Mouse (Mus musculus) left cerebral cortex, postnatal 14 days (tissue): ENCODE data around the gene Pla2g16. TPM values are rescaled to one million over a fixed set of nuclear protein-coding genes. Genes with fewer than 3 reads are reported as not detected.

ENCODE experiments used
- DNase-seq, 2 experiments: peaks; one replicate each; pipeline ENCODE4 v3.0.0; 2021 to 2022; ENCODE audit warnings: low spot score in 2 of 2, mixed read lengths in 1 of 2
- intact Hi-C: fragments of 180-260 bp; cut with DNase I; formaldehyde crosslinking; loops from one replicate; pipeline ENCODE4 v1.15.1; 2025
- long read RNA-seq, 2 experiments: library from polyadenylated mRNA; stranded (forward); transcript quantifications; one replicate each; pipeline ENCODE4 v2.0.0; 2021
- total RNA-seq, 2 experiments: library from RNA; stranded (reverse); gene quantifications; 2 replicates each; pipeline ENCODE4 v1.2.3; 2021

Gene Pla2g16
- total RNA-seq, result 10 to 100 TPM; 14.1 TPM
- long read RNA-seq, experiment 1, transcript Pla2g16-203 (5 exons, 1,901 nt), result major isoform, 6 of 8 reads
- long read RNA-seq, experiment 1, partial matches to known transcripts, result 0 of 8 reads
- long read RNA-seq, experiment 1, other reads (novel, unspliced or antisense), result 0 of 8 reads
- long read RNA-seq, experiment 2, partial matches to known transcripts, result 2 of 9 reads
- long read RNA-seq, experiment 2, other reads (novel, unspliced or antisense), result 1 of 9 reads

- peak in 1 of 2 experiments; percentile 22 for DNase-seq
- intact Hi-C loops, result no loop called here
Observed at GRCm38 (mm10) chr19:7557328-7557822, at the start of gene Pla2g16. Pla2g16 (plus strand) TSS chr19:7557459.

GRCm38 (mm10) chr19:7508026-7508425 lies 49.2 kb upstream of the Pla2g16 start:
- no peak for DNase-seq

GRCm38 (mm10) chr19:7516437-7516836 lies 40.8 kb upstream of the Pla2g16 start:
- DNase-seq, result no peak
- intact Hi-C loops, result no loop called here

More at GRCm38 (mm10) chr19:7508026-7508425, 49.2 kb upstream of the Pla2g16 start:
- intact Hi-C loops, result no loop called here

- intact Hi-C loops, result no loop called here
- DNase-seq, result no peak
Observed at GRCm38 (mm10) chr19:7521619-7522018, 35.6 kb upstream of the Pla2g16 start.

- intact Hi-C loops, result no loop called here
- DNase-seq, result no peak
Observed at GRCm38 (mm10) chr19:7522856-7523255, 34.4 kb upstream of the Pla2g16 start.

GRCm38 (mm10) chr19:7523292-7523691 lies 34.0 kb upstream of the Pla2g16 start:
- DNase-seq, result no peak
- intact Hi-C loops, result no loop called here

- no peak for DNase-seq
- intact Hi-C loops, result no loop called here
Observed at GRCm38 (mm10) chr19:7523781-7524180, 33.5 kb upstream of the Pla2g16 start.

GRCm38 (mm10) chr19:7524879-7525278 lies 32.4 kb upstream of the Pla2g16 start:
- intact Hi-C loops, result no loop called here
- no peak for DNase-seq

GRCm38 (mm10) chr19:7528639-7529428 lies 28.4 kb upstream of the Pla2g16 start:
- peak; percentile 64 to 69 for DNase-seq
- intact Hi-C loops, result loop anchor here (1.0 kb wide), 1 partner anchor 66 kb away; no protein-coding TSS in a partner anchor

- DNase-seq, result peak in 1 of 2 experiments; percentile 27
- intact Hi-C loops, result loop anchor here (2.0 kb wide), 1 partner anchor 85 kb away; no protein-coding TSS in a partner anchor
Observed at GRCm38 (mm10) chr19:7531906-7532305, 25.4 kb upstream of the Pla2g16 start.

- no peak for DNase-seq
- intact Hi-C loops, result no loop called here
Observed at GRCm38 (mm10) chr19:7533891-7534290, 23.4 kb upstream of the Pla2g16 start.

GRCm38 (mm10) chr19:7548924-7549323 lies 8.3 kb upstream of the Pla2g16 start:
- intact Hi-C loops, result no loop called here
- no peak for DNase-seq

- intact Hi-C loops, result no loop called here
- DNase-seq, result no peak
Observed at GRCm38 (mm10) chr19:7551550-7552300, 5.5 kb upstream of the Pla2g16 start.

GRCm38 (mm10) chr19:7552301-7552673 lies 5.0 kb upstream of the Pla2g16 start:
- DNase-seq, result no peak
- intact Hi-C loops, result no loop called here

GRCm38 (mm10) chr19:7553441-7553840 lies 3.8 kb upstream of the Pla2g16 start:
- DNase-seq, result no peak
- intact Hi-C loops, result no loop called here

GRCm38 (mm10) chr19:7554881-7555280 lies 2.4 kb upstream of the Pla2g16 start:
- intact Hi-C loops, result no loop called here
- DNase-seq, result no peak

- intact Hi-C loops, result no loop called here
Observed at GRCm38 (mm10) chr19:7556641-7557040, 618 bp upstream of the Pla2g16 start.

GRCm38 (mm10) chr19:7557844-7558243 lies 585 bp downstream of the Pla2g16 start:
- no peak for DNase-seq
- intact Hi-C loops, result no loop called here

More at GRCm38 (mm10) chr19:7556641-7557040, 618 bp upstream of the Pla2g16 start:
- DNase-seq, result no peak

- DNase-seq, result no peak
- intact Hi-C loops, result no loop called here
Observed at GRCm38 (mm10) chr19:7558675-7559074, 1.4 kb downstream of the Pla2g16 start.

- intact Hi-C loops, result no loop called here
- no peak for DNase-seq
Observed at GRCm38 (mm10) chr19:7559986-7560385, 2.7 kb downstream of the Pla2g16 start.
